Mouse (Mus musculus) forebrain, embryonic 14.5 days (tissue): ENCODE measurements at regions not wholly inside any gene's neighbourhood (a gene's known extent, or its start where the extent isn't known, plus 50 kb on each side); places are given as distances from the start of the nearest gene placed in this dataset.
"Not testable (repeated sequence)": the region's sequence is repeated elsewhere in the genome, so short reads cannot be mapped to it uniquely, and the experiment has no call there.

ENCODE experiments used
- ATAC-seq: fragments of 200-750 bp; cut with Nextera tagmentation; 2 replicates; pipeline ENCODE4 v1.8.0; 2017; ENCODE audit warnings: mild to moderate bottlenecking, moderate library complexity
- DNase-seq: peaks from one replicate; pipeline ENCODE4 v3.0.0-alpha.2; 2015; ENCODE audit warnings: low spot score
- H3K27ac ChIP-seq: fragments of 300-500 bp; sonication (generic); 2 replicates; pipeline ENCODE4 v1.5.1; 2014; ENCODE audit warnings: low read depth, mild to moderate bottlenecking, control low read depth, low read length, moderate library complexity
- H3K27me3 ChIP-seq: fragments of 300-500 bp; sonication (generic); replicated peaks from 2 replicates; pipeline ENCODE4 v1.6.1; 2014; ENCODE audit warnings: low read length, control low read depth, mixed read lengths; ENCODE audit not compliant: control insufficient read depth, insufficient read depth
- H3K36me3 ChIP-seq: fragments of 300-500 bp; sonication (generic); 2 replicates; pipeline ENCODE4 v1.6.1; 2014; ENCODE audit warnings: low read length, control low read depth; ENCODE audit not compliant: control insufficient read depth, insufficient read depth
- H3K4me1 ChIP-seq: fragments of 300-500 bp; sonication (generic); 2 replicates; pipeline ENCODE4 v1.6.1; 2014; ENCODE audit warnings: antibody characterized with exemption, low read length, control low read depth; ENCODE audit not compliant: control insufficient read depth, insufficient read depth
- H3K4me2 ChIP-seq: fragments of 300-500 bp; sonication (generic); 2 replicates; pipeline ENCODE4 v1.6.1; 2014; ENCODE audit warnings: mild to moderate bottlenecking, control low read depth, low read length
- H3K4me3 ChIP-seq: fragments of 300-500 bp; sonication (generic); 2 replicates; pipeline ENCODE4 v1.5.1; 2014; ENCODE audit warnings: low read depth, low read length, control low read depth
- H3K9ac ChIP-seq: fragments of 300-500 bp; sonication (generic); 2 replicates; pipeline ENCODE4 v1.6.1; 2014; ENCODE audit warnings: mild to moderate bottlenecking, low read length, control low read depth, moderate library complexity
- H3K9me3 ChIP-seq: fragments of 300-500 bp; sonication (generic); replicated peaks from 2 replicates; pipeline ENCODE4 v1.6.1; 2016; ENCODE audit warnings: low read length, control low read depth, mixed read lengths; ENCODE audit not compliant: control insufficient read depth
- WGBS: fragments of 180-500 bp; shearing (Covaris S2); extraction: QIAGEN DNeasy Blood & Tissue Kit; methylation state at CpG from one replicate; pipeline ENCODE4 v1.1.7; 2014; 5-methylcytosine and 5-hydroxymethylcytosine counted together

- H3K36me3 ChIP-seq, H3K4me1 ChIP-seq, ATAC-seq, H3K27me3 ChIP-seq, H3K9ac ChIP-seq, H3K4me3 ChIP-seq, H3K9me3 ChIP-seq, H3K27ac ChIP-seq, DNase-seq, H3K4me2 ChIP-seq: not testable (repeated sequence)
- WGBS: 83% methylated on average over 1 of the region's 1 CpGs
Measured at GRCm38 (mm10) chrX:40707176-40707575, 693.5 kb upstream of the Gria3 start.

GRCm38 (mm10) chrX:40708631-40709030 is 692.0 kb upstream of the Gria3 start:
- Histone ChIP-seq H3K4me2 (no peak overlapping the region), H3K27ac (no peak overlapping the region), H3K9ac (no peak overlapping the region), H3K27me3 (no peaks in the 10 kb centered on the region), H3K4me3 (no peak overlapping the region), H3K36me3 (no peaks in the 10 kb centered on the region), H3K9me3 (no peaks in the 10 kb centered on the region), H3K4me1 (no peaks in the 10 kb centered on the region)
- ATAC-seq: no peak
- no peak for DNase-seq

GRCm38 (mm10) chrX:40740701-40741344 is 659.8 kb upstream of the Gria3 start:
- Histone ChIP-seq H3K4me3 (no peak overlapping the region), H3K36me3 (no peaks in the 10 kb centered on the region), H3K27ac (no peak overlapping the region), H3K9ac (no peak overlapping the region), H3K9me3 (no peaks in the 10 kb centered on the region), H3K4me2 (no peak overlapping the region), H3K4me1 (no peaks in the 10 kb centered on the region), H3K27me3 (no peaks in the 10 kb centered on the region)
- WGBS: 55% methylated on average over 4 of the region's 4 CpGs
- DNase-seq: peak; percentile 0
- no peak for ATAC-seq
